Mouse (Mus musculus) frontal cortex, adult (tissue): ENCODE data around the gene Pgrmc2.

Experiments used
- ATAC-seq: cut with Nextera tagmentation; 2 replicates; pipeline ENCODE4 v1.9.2; 2017; ENCODE audit warnings: mild to moderate bottlenecking, moderate library complexity, mixed read lengths; ENCODE audit not compliant: low TSS enrichment

The Pgrmc2 gene

DNA sequence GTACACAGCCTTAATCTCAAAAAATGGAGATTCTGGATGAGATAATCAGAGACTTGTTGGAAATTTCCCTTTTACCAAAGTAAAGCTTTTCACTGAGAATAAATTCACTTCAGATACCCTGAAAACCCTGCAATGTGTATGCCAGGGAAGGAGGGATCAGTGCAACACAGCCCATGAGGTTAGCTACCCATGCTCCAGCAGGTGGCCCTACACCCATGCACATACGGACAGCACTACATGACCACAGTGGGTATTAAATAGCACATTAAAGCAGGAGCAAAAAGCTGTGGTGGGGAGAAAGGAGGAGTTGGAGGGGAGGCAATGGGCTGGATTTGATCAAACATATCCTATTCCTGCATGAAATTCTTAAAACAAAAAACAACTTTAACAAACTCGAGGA is 12.3 kb downstream of the Pgrmc2 start:
- 0 out of 2 replicates have a peak, but pooled peaks have one; percentile 36 for ATAC-seq

GRCm38 (mm10) chr3:41065320-41065719 is 17.5 kb downstream of the Pgrmc2 start:
- no peak for ATAC-seq

- no peak for ATAC-seq
Observed at GRCm38 (mm10) chr3:41062758-41063157, 20.1 kb downstream of the Pgrmc2 start.

- ATAC-seq: peak; percentile 68
Observed at GRCm38 (mm10) chr3:41061831-41062565, 20.8 kb downstream of the Pgrmc2 start.

DNA sequence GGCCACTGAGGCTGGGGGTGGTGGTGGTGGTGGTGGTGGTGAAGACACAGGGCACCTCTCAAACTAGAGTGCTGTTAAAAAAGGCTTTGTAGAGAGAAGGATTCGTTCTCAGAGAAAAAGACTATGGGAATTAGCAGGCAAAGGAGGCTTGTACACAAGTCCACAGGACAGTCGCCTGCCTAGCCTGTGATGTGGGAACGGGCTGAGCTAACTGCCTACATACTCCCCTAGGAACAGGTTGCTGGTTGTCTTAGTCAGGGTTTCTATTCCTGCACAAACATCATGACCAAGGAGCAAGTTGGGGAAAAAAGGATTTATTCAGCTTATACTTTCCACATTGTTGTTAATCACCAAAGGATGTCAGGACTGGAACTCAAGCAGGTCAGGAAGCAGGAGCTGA is 23.6 kb downstream of the Pgrmc2 start:
- ATAC-seq: peak; percentile 57

DNA sequence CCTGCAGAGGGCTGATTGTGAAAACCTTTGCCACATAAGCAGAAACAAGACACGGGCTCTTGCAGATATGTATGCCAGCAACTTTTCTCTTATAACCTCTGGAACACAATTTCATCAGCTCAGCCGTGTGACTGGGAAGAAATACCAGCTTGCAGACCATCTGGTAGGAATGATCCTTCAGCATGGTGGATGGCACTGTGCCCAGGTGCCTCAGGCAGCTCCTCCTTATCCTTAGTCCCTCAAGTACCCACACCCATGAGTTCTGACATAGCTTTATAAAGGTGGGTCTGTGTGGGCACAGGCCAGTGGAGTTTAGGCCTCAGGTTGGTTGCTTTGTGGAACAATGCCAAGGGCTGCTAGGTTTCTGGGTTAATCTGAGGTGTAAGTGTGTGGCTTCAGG is 24.5 kb downstream of the Pgrmc2 start:
- peak; percentile 56 for ATAC-seq

- ATAC-seq: no peak
Observed at GRCm38 (mm10) chr3:41053334-41053733, 29.5 kb downstream of the Pgrmc2 start.

GRCm38 (mm10) chr3:41047838-41048237 is 35.0 kb downstream of the Pgrmc2 start:
- ATAC-seq: no peak

DNA sequence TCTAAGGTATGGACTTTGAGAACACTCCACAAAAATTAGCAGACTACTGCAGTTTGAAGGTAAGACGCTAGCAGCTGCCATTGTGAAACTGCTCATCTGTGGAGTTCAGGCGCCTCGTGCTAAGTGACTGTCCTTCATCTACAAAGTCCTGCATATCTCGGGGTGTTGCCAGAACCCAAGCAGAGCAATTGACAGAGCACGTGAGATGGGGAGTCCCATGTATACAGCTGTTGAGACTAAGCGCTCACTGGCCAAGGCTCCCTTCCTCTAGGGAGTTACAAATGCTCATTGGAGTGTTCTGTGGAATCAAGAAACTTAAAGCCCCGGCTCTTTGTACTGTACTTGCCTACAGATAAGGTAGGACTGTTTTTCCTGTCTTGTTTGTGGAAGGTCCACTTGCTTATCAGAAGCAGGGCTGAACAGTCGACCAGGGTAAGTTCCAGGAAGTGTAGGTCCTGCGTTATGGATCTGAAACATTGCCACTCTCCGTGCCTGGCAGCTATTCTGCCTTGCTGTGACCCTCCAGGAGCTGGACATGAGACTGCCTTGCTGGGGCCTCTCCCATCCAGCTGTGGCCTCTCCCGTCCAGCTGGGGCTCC is 39.0 kb downstream of the Pgrmc2 start:
- ATAC-seq: no peak

DNA sequence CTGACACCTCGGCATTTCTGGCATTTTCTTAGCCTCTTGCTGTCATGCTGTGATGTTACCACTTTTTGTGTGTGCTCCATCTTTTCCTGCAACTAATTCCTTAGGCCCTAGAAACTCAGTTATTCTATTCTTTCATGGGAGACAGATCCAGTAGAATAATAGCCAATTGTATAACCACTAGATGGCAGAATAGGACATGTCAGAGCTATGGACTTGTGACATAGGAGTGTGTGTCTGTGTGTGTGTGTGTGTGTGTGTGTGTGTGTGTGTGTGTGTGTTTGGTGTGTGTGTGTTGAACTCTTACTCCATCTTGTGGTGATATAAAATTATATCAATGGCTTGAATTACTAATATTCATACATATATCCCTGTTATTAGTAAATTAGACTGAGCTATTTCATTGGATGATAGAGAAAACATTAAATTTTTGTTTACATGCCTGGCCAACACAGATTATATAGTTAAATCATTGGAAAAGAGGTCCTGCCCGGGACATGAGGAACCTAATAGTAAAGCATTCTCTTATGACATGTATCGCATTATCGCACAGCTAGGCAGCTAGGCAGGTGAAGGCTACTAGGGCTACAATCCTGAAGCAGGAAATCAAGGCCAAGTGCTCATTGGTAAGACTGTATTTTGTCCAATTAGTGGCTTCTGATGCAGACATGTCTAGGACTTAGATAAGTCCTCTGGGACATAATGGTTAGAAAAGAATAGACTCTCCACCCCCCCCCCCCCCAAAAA is 40.5 kb downstream of the Pgrmc2 start:
- ATAC-seq: peak; percentile 95

- no peak for ATAC-seq
Observed at GRCm38 (mm10) chr3:41041241-41041640, 41.6 kb downstream of the Pgrmc2 start.

DNA sequence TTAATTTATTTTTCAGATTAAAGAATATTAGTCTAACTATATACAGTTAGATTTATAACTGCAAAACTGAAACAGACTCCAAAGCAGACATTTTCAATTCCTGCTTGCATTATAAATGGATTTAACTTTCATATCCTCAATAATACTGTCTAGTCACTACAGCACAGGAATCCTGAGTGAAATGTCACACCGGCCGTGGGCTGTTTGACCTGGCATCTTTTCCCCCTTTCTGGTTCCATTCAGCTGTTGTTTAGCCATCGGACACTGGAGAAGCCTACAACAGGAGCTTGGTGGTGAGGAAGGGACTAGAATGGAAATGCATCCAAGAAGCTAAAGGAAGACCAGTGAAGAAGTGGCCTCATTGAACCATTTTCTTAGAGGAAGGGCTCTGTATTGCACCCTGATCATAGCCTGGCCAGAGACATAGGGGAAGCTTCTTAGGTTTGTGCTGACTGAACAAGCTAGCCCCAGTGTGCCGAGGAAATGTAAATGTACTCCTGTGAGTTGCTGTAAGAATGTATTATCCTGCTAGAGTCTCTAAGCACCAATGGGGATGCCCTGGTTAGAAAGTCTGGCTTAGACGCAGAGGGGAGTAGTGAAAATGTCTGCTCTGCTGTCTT is 44.4 kb downstream of the Pgrmc2 start:
- ATAC-seq: no peak

DNA sequence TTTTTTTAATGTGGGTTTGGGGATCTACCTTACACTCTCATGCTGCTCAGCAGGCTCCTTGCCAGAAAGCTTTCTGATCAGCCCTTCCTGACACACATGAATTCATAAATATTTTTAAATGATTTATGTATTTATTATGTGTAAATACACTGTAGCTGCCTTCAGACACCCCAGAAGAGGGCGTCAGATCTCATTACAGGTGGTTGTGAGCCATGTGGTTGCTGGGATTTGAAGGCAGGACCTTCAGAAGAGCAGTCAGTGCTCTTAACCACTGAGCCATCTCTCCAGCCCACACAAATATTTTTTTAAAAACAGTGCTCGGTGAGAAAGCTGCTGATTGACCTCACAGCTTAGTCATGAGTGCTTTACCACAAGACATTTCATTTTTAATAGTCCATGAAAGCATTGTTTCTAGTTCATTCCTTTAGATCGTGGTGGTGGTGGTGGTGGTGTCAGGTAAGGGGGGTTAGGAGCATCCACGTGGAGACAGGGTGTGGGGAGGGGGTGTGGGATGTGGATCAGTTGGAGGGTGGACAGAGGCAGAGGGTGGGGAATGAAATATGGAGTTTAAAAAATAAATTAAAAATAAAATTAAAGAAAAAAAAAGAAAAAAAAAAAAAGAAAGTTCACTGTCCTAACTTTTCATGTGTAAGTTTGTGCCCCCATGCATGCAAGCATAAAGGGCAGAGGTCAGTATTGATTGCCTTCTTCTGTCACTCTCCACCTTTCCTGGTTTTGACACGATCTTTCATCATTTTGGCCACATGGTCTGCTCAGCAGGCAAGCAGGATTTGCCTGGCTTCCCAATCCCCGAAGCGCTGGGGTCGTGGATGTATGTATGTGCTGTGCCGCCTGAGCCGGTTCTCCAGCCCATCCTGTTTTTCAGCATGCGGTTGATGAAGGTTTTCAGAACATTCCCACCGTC is 51.3 kb downstream of the Pgrmc2 start:
- ATAC-seq: no peak

- no peak for ATAC-seq
Observed at GRCm38 (mm10) chr3:41030705-41031104, 52.1 kb downstream of the Pgrmc2 start.

- ATAC-seq: peak; percentile 99
Observed at GRCm38 (mm10) chr3:41021980-41022379, 60.9 kb downstream of the Pgrmc2 start.

- ATAC-seq: no peak
Observed at GRCm38 (mm10) chr3:41020687-41021086, 62.2 kb downstream of the Pgrmc2 start.

DNA sequence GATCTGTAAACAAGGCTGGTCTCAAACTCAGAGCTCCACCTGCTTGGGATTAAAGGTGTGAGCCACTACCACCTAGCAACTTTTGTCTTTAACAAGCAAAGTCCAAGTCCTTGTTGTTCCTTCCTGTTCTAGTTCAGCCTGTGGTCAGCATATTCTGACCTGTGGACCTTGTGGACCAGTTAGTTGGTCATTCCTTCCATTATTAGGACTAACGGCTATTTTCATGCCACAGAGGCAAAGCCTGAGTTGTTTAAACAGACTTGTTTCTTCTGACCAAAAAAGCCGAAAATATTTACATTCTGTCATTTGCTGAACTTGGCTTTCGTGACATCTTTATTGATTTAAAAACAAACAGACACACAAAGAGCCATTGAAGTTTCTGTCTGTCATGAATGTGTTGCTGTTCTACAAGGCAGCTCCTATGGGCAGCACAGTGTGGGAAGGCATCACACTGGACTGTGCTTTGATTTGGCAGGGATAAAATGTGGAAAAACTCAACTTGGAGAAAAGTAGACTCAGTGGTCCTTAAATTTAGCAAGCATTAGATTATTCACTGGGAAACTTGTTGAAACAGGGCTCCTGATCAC is 64.7 kb downstream of the Pgrmc2 start:
- no peak for ATAC-seq
